ENCODE assay signal across 25 mouse cellular contexts in the genomic region with DNA sequence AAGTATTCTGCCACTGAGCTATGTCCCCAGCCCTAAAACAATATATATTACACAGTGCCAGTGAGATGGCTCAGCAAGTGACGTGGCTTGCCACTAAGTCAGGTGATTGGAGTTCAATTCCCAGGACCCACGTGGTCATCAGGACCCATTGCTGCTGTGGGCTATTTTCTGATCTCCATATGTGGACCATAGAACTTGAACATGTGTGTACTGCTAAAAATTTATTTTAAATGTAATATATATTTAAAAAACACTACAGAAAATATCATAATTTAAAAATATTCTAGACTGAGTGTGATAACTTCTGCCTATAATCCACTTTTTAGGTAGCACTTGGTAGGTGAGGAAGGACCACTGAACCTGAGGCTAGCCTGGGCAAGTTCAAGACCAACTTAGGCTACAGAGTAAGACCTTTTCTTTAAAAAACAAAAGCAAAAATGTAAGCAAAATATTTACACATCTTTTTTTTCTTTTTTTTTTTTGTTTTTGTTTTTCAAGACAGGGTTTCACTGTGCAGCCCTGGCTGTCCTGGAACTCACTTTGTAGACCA. TPM values are rescaled to one million over a fixed set of nuclear protein-coding genes. Genes with fewer than 3 reads are reported as not detected.
"Had no signal": no experiment of that assay in that cellular context is flagged by ENCODE, and none has a peak within 500 bp of the region (broad histone marks: within the 10 kb centered on the region; RNA-seq: fewer than 3 reads in every experiment).

No protein-coding gene starts in this region.

- H3K4me2 ChIP-seq: embryonic facial prominence, embryonic 12.5 days; embryonic facial prominence, embryonic 13.5 days; embryonic facial prominence, embryonic 15.5 days; forebrain, embryonic 12.5 days; forebrain, embryonic 13.5 days; forebrain, embryonic 15.5 days had no signal

- DNase-seq: cerebellum, adult 9-11 months; cerebellum, postnatal 10 days; cerebellum, postnatal 14 days; cerebellum, postnatal 25 days; cerebellum, postnatal 36 days; embryo, embryonic 11 days; forebrain, postnatal 0 days; gastrocnemius, adult 2 months; gastrocnemius, postnatal 10 days; gastrocnemius, postnatal 14 days; gastrocnemius, postnatal 25 days; gastrocnemius, postnatal 36 days; heart, adult 18-20 months; heart, adult 2 months had no signal

- ATAC-seq: forebrain, embryonic 13.5 days; forebrain, embryonic 14.5 days; forebrain, embryonic 15.5 days; forebrain, embryonic 16.5 days; forebrain, postnatal 0 days had no signal

- H3K4me1 ChIP-seq: embryonic facial prominence, embryonic 10.5 days; embryonic facial prominence, embryonic 12.5 days; embryonic facial prominence, embryonic 13.5 days; embryonic facial prominence, embryonic 15.5 days; forebrain, embryonic 10.5 days; forebrain, embryonic 12.5 days; forebrain, embryonic 13.5 days; forebrain, embryonic 15.5 days had no signal

- H3K9me3 ChIP-seq: embryonic facial prominence, embryonic 10.5 days; embryonic facial prominence, embryonic 12.5 days; embryonic facial prominence, embryonic 13.5 days; embryonic facial prominence, embryonic 15.5 days; forebrain, embryonic 10.5 days; forebrain, embryonic 12.5 days; forebrain, embryonic 13.5 days; forebrain, embryonic 15.5 days had no signal

- H3K4me3 ChIP-seq: embryonic facial prominence, embryonic 10.5 days; embryonic facial prominence, embryonic 12.5 days; embryonic facial prominence, embryonic 13.5 days; embryonic facial prominence, embryonic 15.5 days; erythroblast, embryonic 14.5 days; forebrain, embryonic 10.5 days; forebrain, embryonic 12.5 days; forebrain, embryonic 13.5 days; forebrain, embryonic 15.5 days; gastrocnemius, adult 2 months; heart, adult 2 months had no signal

- H3K27ac ChIP-seq: embryonic facial prominence, embryonic 10.5 days; embryonic facial prominence, embryonic 12.5 days; embryonic facial prominence, embryonic 13.5 days; embryonic facial prominence, embryonic 15.5 days; forebrain, embryonic 10.5 days; forebrain, embryonic 12.5 days; forebrain, embryonic 13.5 days; forebrain, embryonic 15.5 days; gastrocnemius, adult 2 months; heart, adult 2 months had no signal

- H3K27me3 ChIP-seq: embryonic facial prominence, embryonic 12.5 days; embryonic facial prominence, embryonic 13.5 days; embryonic facial prominence, embryonic 15.5 days; forebrain, embryonic 12.5 days; forebrain, embryonic 13.5 days; forebrain, embryonic 15.5 days had no signal

- H3K9ac ChIP-seq: embryonic facial prominence, embryonic 12.5 days; embryonic facial prominence, embryonic 13.5 days; embryonic facial prominence, embryonic 15.5 days; forebrain, embryonic 12.5 days; forebrain, embryonic 13.5 days; forebrain, embryonic 15.5 days; forebrain, postnatal 0 days had no signal

RNA-seq across cellular contexts. Expression of a gene that starts 16.2 kb away (rescaled TPM):
- polyA plus RNA-seq: erythroblast, embryonic 14.5 days had no signal
